Mouse (Mus musculus) cerebellum, adult 2 months (tissue): Measurements from ENCODE around the gene Mymk. TPM values are rescaled to one million over a fixed set of nuclear protein-coding genes. Genes with fewer than 3 reads are reported as not detected.

Source experiments
- DNase-seq, 2 experiments: peaks; one replicate each; pipeline ENCODE4 v3.0.0; 2021
- H3K27ac ChIP-seq: fragments of 200-500 bp; 2 replicates; pipeline ENCODE4 v1.5.1; 2012; ENCODE audit warnings: low read length, control low read depth, inconsistent platforms; ENCODE audit not compliant: insufficient read depth
- H3K27me3 ChIP-seq: fragments of 200-500 bp; 2 replicates; pipeline ENCODE4 v1.6.1; 2012; ENCODE audit warnings: inconsistent platforms, mild to moderate bottlenecking, low read length, moderate library complexity; ENCODE audit not compliant: control insufficient read depth, insufficient read depth
- H3K4me1 ChIP-seq: fragments of 200-500 bp; 2 replicates; pipeline ENCODE4 v1.6.1; 2011; ENCODE audit warnings: low read length; ENCODE audit not compliant: control insufficient read depth, insufficient read depth
- H3K4me3 ChIP-seq: fragments of 200-500 bp; replicated peaks from 2 replicates; pipeline ENCODE3; 2011; ENCODE audit warnings: mild to moderate bottlenecking, low read depth, low read length, control low read depth; ENCODE audit not compliant: insufficient read depth
- CTCF ChIP-seq: fragments of 200-500 bp; IDR thresholded peaks from 2 replicates; pipeline ENCODE4 v1.5.1; 2011; ENCODE audit warnings: low read depth, mild to moderate bottlenecking, control low read depth, low read length, moderate library complexity, borderline replicate concordance; ENCODE audit not compliant: insufficient read depth
- POLR2A ChIP-seq: fragments of 200-500 bp; IDR thresholded peaks from 2 replicates; pipeline ENCODE4 v1.6.1; 2011; ENCODE audit warnings: low read length, control low read depth, borderline replicate concordance; ENCODE audit not compliant: insufficient read depth
- WGBS: fragments of 180-500 bp; shearing (Covaris S2); methylation state at CpG from one replicate; pipeline ENCODE4 v1.1.7; 2018; 5-methylcytosine and 5-hydroxymethylcytosine counted together
- polyA plus RNA-seq: library from polyadenylated mRNA; depleted of rRNA; stranded (reverse); fragments of >200 nt; gene quantifications from 2 replicates; pipeline ENCODE4 v1.2.3, GENCODE M21; 2012

The Mymk gene
- polyA plus RNA-seq, 1 experiment = 0.43 TPM

GRCm38 (mm10) chr2:27075485-27075884 is 3.5 kb upstream of the Mymk start:
- Histone ChIP-seq H3K4me3 (no peak overlapping the region), H3K4me1 (no peaks in the 10 kb centered on the region; the same call in 1 of the 2 replicates), H3K27ac (no peak overlapping the region), H3K27me3 (no peaks in the 10 kb centered on the region; the same call in 1 of the 2 replicates)
- 68% methylated on average over 3 of the region's 3 CpGs for WGBS
- no peak for TF ChIP-seq POLR2A
- TF ChIP-seq CTCF = peak; percentile 79
- DNase-seq = peak; percentile 33 to 55

GRCm38 (mm10) chr2:27074804-27075203 is 2.8 kb upstream of the Mymk start:
- WGBS = 34% methylated on average over 4 of the region's 4 CpGs
- no peak for TF ChIP-seq POLR2A
- TF ChIP-seq CTCF = no peak
- no peak for DNase-seq
- no peak overlapping the region for H3K27ac ChIP-seq
- no peak overlapping the region for H3K4me3 ChIP-seq
- no peaks in the 10 kb centered on the region; the same call in 1 of the 2 replicates for H3K4me1 ChIP-seq
- no peaks in the 10 kb centered on the region; the same call in 1 of the 2 replicates for H3K27me3 ChIP-seq

- no peak overlapping the region for H3K27ac ChIP-seq
- 88% methylated on average over 4 of the region's 4 CpGs for WGBS
Observed at GRCm38 (mm10) chr2:27073407-27073806, 1.4 kb upstream of the Mymk start.

GRCm38 (mm10) chr2:27071137-27071536 is 842 bp downstream of the Mymk start:
- no peak overlapping the region for H3K27ac ChIP-seq

More at GRCm38 (mm10) chr2:27073407-27073806, 1.4 kb upstream of the Mymk start:
- TF ChIP-seq CTCF = no peak
- no peak for TF ChIP-seq POLR2A
- no peak for DNase-seq
- H3K27me3 ChIP-seq = no peaks in the 10 kb centered on the region; the same call in 1 of the 2 replicates
- no peak overlapping the region for H3K4me3 ChIP-seq
- no peaks in the 10 kb centered on the region for H3K4me1 ChIP-seq

GRCm38 (mm10) chr2:27070247-27070813 is 1.6 kb downstream of the Mymk start:
- DNase-seq = no peak
- H3K4me1 ChIP-seq = no peaks in the 10 kb centered on the region
- TF ChIP-seq CTCF (no peak), POLR2A (no peak)
- H3K27me3 ChIP-seq = no peaks in the 10 kb centered on the region
- H3K4me3 ChIP-seq = no peak overlapping the region
- WGBS = 50% methylated on average over 2 of the region's 2 CpGs
- H3K27ac ChIP-seq = no peak overlapping the region

More at GRCm38 (mm10) chr2:27071137-27071536, 842 bp downstream of the Mymk start:
- TF ChIP-seq CTCF = no peak
- TF ChIP-seq POLR2A = no peak
- Histone ChIP-seq H3K4me3 (no peak overlapping the region), H3K27me3 (no peaks in the 10 kb centered on the region), H3K4me1 (no peaks in the 10 kb centered on the region)
- peak; percentile 17 to 45 for DNase-seq
- 22% methylated on average over 4 of the region's 4 CpGs for WGBS

GRCm38 (mm10) chr2:27069646-27070045 is 2.3 kb downstream of the Mymk start:
- H3K27me3 ChIP-seq = no peaks in the 10 kb centered on the region
- no peaks in the 10 kb centered on the region for H3K4me1 ChIP-seq
- DNase-seq = no peak
- no peak for TF ChIP-seq CTCF
- TF ChIP-seq POLR2A = no peak
- no peak overlapping the region for H3K4me3 ChIP-seq
- H3K27ac ChIP-seq = no peak overlapping the region
- 42% methylated on average over 3 of the region's 3 CpGs for WGBS

- Histone ChIP-seq H3K27me3 (no peaks in the 10 kb centered on the region), H3K4me3 (no peak overlapping the region), H3K4me1 (no peaks in the 10 kb centered on the region), H3K27ac (no peak overlapping the region)
- DNase-seq = no peak
- TF ChIP-seq POLR2A = no peak
- no peak for TF ChIP-seq CTCF
- WGBS = 29% methylated on average over 2 of the region's 2 CpGs
Observed at GRCm38 (mm10) chr2:27067996-27068395, 4.0 kb downstream of the Mymk start.

- TF ChIP-seq CTCF = no peak
- TF ChIP-seq POLR2A = no peak
- Histone ChIP-seq H3K27ac (no peak overlapping the region), H3K4me1 (no peaks in the 10 kb centered on the region), H3K27me3 (no peaks in the 10 kb centered on the region), H3K4me3 (no peak overlapping the region)
- DNase-seq = no peak
- 56% methylated on average over 2 of the region's 2 CpGs for WGBS
Observed at GRCm38 (mm10) chr2:27067124-27067523, 4.9 kb downstream of the Mymk start.
